Mouse (Mus musculus): ENCODE measurements around the gene Il1a. TPM values are rescaled to one million over a fixed set of nuclear protein-coding genes. Genes with fewer than 3 reads are reported as not detected.
A peak's percentile ranks its signal among the peaks of the same experiment; 100 is the strongest.

The Il1a gene
- total RNA-seq, 4 experiments from 2014 or later: 0.70 to 1.0 (median 0.87) TPM

DNA sequence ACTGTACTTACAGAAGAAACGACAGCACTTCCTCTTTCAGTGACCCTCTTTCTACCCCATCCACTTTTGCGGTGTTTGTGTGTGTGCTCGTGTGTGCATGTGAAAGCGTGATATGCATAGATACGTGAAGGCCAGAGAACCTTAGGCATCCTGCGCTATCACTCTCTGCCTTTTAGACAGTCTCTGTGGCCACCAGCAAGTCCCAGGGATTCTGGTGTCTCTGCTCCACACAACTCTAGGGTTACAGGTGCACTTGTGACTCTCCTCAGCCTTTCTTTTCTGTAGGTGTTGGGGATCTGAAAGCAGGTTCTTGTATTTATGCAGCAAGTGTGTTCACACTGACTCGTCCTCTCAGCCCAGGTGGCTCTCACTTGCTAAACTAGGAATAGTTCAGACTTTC, 44.5 kb downstream of the Il1a start:
- DNase-seq (ENCODE audit: low spot score in 2 of 2): no peak

DNA sequence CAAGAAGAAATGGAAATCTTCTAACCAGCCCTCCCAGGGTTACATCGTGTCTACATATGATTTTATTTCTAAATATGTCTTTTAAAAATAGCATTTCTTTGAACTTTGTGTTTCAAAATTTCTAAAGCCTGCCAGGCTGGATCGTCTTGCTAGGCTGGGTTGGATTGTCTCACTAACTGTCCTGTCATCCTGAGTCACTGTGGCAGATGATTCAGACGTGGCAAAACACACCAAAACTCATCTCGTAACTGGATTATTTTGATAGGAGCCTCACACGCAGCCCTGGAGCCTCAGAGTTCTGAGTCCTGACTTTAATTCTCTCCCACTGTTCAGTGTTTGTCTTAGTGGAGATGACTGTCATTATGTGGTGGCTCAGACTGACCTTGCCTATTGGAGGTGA, 46.7 kb downstream of the Il1a start:
- no peak for DNase-seq (ENCODE audit: low spot score in 2 of 2)

DNA sequence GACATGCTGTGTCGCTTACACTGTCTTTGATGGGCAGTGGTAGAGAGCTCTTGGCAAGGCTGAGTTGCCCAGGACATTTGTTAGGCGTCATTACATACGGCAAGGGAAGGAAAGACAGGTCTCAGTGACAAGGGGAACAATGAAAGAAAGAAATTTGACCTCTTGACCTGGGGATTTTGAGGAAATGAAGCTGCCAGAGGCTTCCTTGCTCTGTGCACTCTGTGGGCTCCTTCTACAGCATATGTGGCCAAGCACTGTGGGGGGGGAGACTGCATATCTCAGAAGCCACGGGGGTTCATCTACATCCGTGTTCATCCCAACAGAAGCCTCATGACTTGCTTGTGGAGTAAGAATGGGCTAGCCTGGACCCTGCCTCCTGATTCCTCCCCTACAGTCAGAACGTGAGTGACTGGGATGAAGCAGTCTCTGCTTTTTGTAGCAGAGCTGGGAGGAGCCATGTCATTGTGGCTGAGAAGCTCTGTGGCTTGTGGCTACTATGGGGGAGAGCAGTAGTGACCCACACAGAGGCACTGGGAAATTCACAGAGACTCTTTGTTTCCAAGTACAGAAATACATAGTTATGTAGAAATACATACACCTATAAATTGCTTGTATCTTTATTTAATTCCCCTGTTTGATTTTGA, 48.5 kb downstream of the Il1a start:
- no peak for DNase-seq (ENCODE audit: low spot score in 2 of 2)

DNA sequence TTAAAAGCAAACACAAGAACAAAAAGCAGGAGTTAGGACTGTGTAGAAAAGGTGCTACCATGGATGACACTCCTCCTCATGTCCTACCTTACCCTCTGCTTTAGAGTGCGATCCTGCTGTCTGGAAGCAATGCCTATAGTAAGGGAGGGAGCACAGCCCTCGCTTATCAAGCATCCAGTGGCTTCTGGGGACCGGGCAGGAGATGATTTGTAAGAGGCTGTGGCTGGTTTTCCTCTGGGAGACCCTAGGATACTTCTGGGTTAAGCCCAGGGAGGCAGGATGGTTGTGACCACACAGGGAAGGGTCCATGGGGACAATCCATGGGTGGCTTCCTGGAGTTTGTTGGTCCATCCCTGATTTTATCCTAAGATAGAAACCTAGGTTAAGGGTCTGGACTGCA, 49.1 kb downstream of the Il1a start:
- no peak for DNase-seq (ENCODE audit: low spot score in 2 of 2)

DNA sequence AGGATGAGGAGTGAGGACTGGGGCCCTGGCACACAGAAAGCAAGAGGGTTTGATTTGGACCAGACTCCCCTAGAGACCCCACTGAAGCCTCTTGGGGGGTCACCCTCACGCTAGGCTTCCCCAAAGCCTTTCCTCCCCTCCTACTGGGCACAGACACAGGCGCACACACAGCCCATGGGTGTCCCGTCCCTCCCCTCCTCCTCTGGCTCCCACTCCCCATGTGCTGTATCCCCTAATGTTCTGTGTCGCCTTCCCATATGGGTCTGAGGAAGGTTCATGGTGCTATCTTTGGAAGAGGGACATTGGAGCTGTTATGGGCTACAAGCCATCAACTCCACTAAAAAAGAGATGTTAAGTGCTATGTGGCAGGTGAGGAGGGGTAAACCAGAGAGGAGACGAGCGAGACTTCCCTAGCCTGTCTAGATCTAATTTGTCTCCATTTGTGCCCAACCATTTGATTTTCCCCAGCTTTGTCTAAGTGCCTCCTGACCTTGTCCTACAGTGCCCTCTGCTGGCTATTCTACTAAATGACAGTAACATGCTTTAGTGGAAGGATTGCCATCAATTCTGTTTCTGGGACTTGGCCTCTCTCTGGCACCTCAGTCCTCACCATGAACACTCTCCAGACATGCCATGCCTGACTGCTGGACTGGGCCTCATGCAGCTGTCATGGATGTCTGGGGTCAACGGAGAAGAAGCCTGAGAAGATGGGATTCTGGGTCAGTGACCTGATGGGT, 51.1 kb downstream of the Il1a start:
- peak; percentile 25 to 27 for DNase-seq (ENCODE audit: low spot score in 2 of 2)

DNA sequence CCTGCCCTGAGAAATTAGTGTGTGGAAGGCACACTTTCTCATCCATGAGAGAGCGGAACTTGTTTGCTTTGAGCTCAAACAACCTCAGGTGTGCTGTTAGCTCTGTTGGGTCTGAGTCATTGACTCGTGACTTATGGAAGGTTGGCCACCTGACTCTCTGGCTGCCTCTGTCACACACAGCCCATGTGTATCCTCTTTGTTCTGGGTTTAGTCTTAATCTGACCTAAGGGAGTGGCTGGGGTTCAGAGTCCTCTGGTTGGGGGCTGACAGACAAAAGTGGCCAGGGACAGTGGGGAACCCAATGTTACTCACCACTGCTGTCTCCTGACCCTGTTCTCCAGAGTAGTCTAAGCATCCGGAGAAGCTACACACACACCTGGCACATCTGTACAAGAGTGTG, 51.7 kb downstream of the Il1a start:
- DNase-seq (ENCODE audit: low spot score in 2 of 2): no peak

DNA sequence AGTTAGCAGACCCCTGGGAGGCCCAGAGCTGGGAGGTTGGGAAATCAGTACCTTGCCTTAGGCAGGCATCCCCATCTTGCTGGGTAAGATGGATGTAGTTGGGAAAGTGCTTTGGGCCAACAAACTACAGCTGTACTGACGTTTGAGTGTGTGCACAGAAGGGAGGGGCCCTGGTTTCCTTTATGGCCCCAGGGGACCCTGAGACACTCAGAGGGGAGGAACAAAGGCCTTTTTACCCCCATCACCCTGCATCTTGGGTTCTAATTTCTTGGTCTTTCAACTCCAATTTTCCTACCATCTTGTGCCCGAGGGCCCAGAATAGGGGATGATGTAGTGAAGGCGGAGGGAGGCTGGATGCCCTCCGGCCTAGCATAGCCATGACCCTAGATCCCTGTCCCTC, 53.8 kb downstream of the Il1a start:
- no peak for DNase-seq (ENCODE audit: low spot score in 2 of 2)

DNA sequence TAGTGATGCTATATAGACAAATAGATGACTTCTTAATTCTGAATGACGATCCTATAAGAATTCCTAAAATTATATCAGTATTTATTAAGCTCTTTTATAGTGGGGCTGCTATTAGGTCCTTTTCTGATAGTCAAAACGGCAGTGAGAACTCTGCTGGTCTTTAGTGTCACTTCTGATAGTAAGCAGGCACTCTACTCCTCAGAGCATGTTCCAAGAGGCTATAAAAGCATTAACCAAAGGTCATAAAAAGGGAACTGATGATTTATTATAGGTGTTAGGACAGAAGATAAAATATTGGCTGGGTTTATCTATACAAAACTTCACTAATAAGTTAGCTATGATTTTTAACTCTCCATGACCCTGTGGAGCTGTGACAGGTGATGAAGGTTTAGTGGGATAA, 55.7 kb downstream of the Il1a start:
- DNase-seq (ENCODE audit: low spot score in 2 of 2): no peak

DNA sequence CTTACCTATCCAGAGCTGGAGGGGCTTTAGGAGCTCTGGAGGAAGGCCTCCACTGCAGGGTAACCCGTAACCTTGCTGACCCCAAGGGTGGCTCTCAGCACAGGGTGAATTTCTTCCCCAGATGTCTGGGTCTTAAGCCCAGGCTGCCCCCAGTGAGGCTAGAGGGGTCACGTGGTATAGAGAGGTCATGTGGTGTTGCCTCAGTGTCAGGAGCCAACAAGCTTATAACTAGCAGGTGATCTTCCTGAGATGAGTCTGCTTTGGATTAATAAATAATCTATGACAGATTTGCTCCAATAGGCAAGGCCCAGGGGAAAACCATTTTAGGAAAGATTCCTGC, 56.2 kb downstream of the Il1a start:
- no peak for DNase-seq (ENCODE audit: low spot score in 2 of 2)

DNA sequence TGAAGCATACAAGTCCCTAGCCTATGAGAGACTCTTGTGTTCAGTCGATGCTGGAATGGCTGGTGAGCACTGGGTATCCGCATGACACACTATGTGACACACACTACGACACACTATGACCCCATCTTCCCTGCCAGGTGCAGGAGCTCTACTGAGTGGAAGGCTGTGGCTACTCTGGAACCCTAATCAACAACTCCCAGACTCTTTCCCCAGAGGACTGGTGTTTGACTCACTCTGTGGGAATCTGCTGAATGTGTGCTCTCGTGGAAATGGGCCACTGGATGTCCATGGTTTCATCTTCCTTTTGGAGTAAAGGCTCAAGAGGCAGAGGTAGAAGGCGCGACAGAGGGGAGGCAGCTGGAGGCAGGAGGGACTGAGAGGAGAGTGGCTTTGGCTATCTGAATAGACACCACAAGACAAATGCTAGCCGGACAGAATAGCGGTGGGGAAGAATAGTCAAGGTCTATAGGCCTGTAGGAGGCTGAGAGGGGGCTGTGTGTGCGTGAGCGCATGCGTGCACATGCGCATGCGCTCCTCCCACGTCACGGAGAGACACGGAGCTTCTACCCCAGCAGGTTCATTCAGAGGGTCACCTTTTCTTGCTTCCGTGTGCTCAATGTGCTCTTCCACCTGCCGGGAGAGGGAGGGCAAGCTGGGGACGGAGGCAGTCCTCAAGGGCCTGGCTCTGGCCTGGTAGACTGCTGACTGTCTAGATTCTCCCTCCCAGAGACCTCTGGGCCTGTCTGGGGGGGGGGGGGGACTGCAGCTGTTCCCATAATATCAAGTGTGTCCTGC, 56.7 kb downstream of the Il1a start:
- DNase-seq (ENCODE audit: low spot score in 2 of 2): no peak

Other genes with a start within 250 kb of the Il1a start
- 10 to 100 TPM; 61.6 to 69.8 (median 63.3) TPM for gene Ttl, start 244.0 kb downstream of the Il1a start, total RNA-seq (2022)
- 10 to 100 TPM; 19.8 to 25.0 (median 21.5) TPM for gene Polr1b, start 209.0 kb downstream of the Il1a start, total RNA-seq (2022)
- 10 to 100 TPM; 11.2 to 13.0 (median 12.0) TPM for gene Chchd5, start 180.3 kb downstream of the Il1a start, total RNA-seq (2022)
- 100 to 1,000 TPM; 136 to 167 (median 155) TPM for gene Slc20a1, start 111.2 kb downstream of the Il1a start, total RNA-seq (2022)
- under 1 TPM; 0.63 to 0.78 (median 0.76) TPM for gene Ckap2l, start 12.8 kb downstream of the Il1a start, total RNA-seq (2022)
- gene Il1b, start 61.2 kb upstream of the Il1a start, total RNA-seq (2022): under 1 TPM; 0.36 to 0.81 (median 0.56) TPM
- gene F830045P16Rik, start 226.6 kb upstream of the Il1a start, total RNA-seq (2022): 1 to 10 TPM in 2 of 4 experiments, under 1 TPM in 2; 0.73 to 1.4 (median 1.1) TPM

Data from left cerebral cortex, adult 8-10 months (tissue).